Mouse (Mus musculus) spleen, adult 2 months (tissue): Measurements from ENCODE around the gene Neil1. TPM values are rescaled to one million over a fixed set of nuclear protein-coding genes. Genes with fewer than 3 reads are reported as not detected.
A peak's percentile ranks its signal among the peaks of the same experiment; 100 is the strongest.

Experiments used
- DNase-seq, 2 experiments: peaks; one replicate each; pipeline versions ENCODE4 v3.0.0 to v3.0.0-alpha.2; 2012 to 2021; ENCODE audit warnings: low spot score in 2 of 2, low read depth in 1 of 2
- H3K27ac ChIP-seq: fragments of 200-500 bp; 2 replicates; pipeline ENCODE4 v1.5.1; 2012; ENCODE audit warnings: low read length, inconsistent platforms; ENCODE audit not compliant: insufficient read depth
- H3K27me3 ChIP-seq: fragments of 200-500 bp; 2 replicates; pipeline ENCODE4 v1.6.1; 2012; ENCODE audit warnings: mild to moderate bottlenecking, moderate library complexity, low read length, inconsistent platforms; ENCODE audit not compliant: control insufficient read depth, insufficient read depth
- H3K36me3 ChIP-seq: fragments of 200-500 bp; 2 replicates; pipeline ENCODE4 v1.6.1; 2012; ENCODE audit warnings: mild to moderate bottlenecking, low read length, inconsistent platforms; ENCODE audit not compliant: control insufficient read depth, insufficient read depth
- H3K4me1 ChIP-seq: fragments of 200-500 bp; 2 replicates; pipeline ENCODE4 v1.6.1; 2011; ENCODE audit warnings: inconsistent platforms; ENCODE audit not compliant: control insufficient read depth, insufficient read depth, insufficient read length
- H3K4me3 ChIP-seq: fragments of 200-500 bp; 2 replicates; pipeline ENCODE4 v1.5.1; 2011; ENCODE audit warnings: mild to moderate bottlenecking, inconsistent platforms; ENCODE audit not compliant: insufficient read depth, insufficient read length; ENCODE audit errors: extremely low read depth
- CTCF ChIP-seq: fragments of 200-500 bp; IDR thresholded peaks from 2 replicates; pipeline ENCODE4 v1.5.1; 2011; ENCODE audit warnings: mild to moderate bottlenecking, inconsistent platforms; ENCODE audit not compliant: insufficient read depth, insufficient read length, insufficient replicate concordance; ENCODE audit errors: extremely low read depth
- POLR2A ChIP-seq: fragments of 200-500 bp; IDR thresholded peaks from 2 replicates; pipeline ENCODE4 v1.6.1; 2011; ENCODE audit warnings: low read depth, low read length, inconsistent platforms
- WGBS: fragments of 180-500 bp; shearing (Covaris S2); methylation state at CpG from one replicate; pipeline ENCODE4 v1.1.7; 2018; 5-methylcytosine and 5-hydroxymethylcytosine counted together
- polyA plus RNA-seq: library from polyadenylated mRNA; depleted of rRNA; stranded (reverse); fragments of >200 nt; gene quantifications from 2 replicates; pipeline ENCODE4 v1.2.3, GENCODE M21; 2012

Gene Neil1
- polyA plus RNA-seq, 1 experiment, result 11.5 TPM

DNA sequence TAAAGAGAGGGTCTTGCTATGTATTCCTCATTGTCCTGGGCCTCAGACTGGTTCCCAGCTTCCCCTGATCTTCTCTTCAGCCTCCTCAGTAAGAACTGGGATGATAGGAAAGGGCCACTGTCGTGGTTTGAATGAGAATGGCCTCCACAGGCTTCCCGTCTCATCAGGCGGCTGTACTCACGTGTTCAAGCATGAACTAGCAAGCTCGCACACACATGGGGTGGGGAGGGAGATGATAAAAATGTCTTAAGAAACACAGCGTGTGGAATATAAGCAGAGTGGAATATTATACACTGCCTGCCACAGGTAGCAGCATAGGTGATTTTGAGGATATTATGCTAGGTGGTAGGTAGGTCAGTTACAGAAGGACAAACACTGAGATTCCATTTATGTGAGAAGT is 916 bp upstream of the Neil1 start:
- DNase-seq, result no peak

DNA sequence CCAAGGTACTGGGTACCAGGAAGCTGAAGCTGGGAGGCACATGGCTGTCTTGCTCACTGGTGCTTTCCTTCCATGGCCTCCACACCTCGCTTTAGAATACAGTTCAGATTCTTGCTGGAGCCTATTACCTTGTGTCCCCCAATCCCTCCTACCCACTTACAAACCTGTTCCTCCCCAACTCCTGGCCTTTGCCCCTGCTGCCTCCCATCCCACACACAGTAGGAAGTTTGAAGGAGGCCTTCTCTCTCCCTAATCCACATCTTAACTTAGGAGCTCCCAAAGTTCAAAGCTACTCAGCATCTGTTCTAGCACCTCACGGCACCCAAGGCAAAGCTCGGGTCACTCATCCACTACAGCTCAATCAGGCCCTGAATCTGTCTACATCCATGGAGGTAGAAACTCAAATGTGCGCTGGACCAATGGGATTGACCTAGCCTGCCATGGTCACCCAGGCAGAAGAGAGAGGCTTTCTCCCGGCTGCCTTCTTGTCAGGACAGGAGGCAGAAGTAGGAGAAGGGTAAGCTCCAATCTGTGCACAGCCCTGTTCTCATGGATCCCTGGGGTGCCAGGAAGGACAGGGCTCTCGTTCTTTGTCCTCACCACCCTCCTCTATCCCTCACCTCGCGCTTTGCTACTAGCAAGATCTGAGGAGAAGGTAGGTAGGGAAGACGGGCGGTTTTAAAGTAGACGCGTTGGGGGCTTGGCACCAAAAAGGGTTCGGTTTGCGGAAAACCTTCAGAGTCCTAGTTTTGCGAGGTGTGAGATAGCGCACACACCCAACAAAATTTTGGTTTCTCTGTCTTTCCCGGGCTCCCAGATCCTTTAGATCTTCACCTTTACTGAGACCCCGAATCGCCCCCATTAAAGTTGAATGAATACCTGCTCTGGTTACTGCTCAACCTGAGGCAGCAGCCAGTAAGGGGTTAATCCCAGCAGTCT is 631 bp downstream of the Neil1 start:
- DNase-seq, result no peak
- TF ChIP-seq POLR2A (no peak), CTCF (no peak)
- peaks cover 13% of the 10 kb centered on the region for H3K4me1 ChIP-seq
- peak overlapping the region; percentile 55 for H3K4me3 ChIP-seq
- H3K36me3 ChIP-seq, result peaks cover 14% of the 10 kb centered on the region
- H3K27me3 ChIP-seq, result no peaks in the 10 kb centered on the region
- H3K27ac ChIP-seq, result peak overlapping the region; percentile 77
- 9% methylated on average over 19 of the region's 19 CpGs for WGBS

More for the DNA sequence above, 916 bp upstream of the Neil1 start:
- no peak overlapping the region for H3K4me3 ChIP-seq
- 58% methylated on average over 6 of the region's 6 CpGs for WGBS
- H3K36me3 ChIP-seq, result peaks cover 4% of the 10 kb centered on the region
- H3K4me1 ChIP-seq, result peaks cover 13% of the 10 kb centered on the region
- H3K27me3 ChIP-seq, result no peaks in the 10 kb centered on the region
- TF ChIP-seq POLR2A (no peak), CTCF (no peak)
- 0 out of 2 replicates have a peak overlapping the region, but pooled peaks have one; percentile 4 for H3K27ac ChIP-seq

DNA sequence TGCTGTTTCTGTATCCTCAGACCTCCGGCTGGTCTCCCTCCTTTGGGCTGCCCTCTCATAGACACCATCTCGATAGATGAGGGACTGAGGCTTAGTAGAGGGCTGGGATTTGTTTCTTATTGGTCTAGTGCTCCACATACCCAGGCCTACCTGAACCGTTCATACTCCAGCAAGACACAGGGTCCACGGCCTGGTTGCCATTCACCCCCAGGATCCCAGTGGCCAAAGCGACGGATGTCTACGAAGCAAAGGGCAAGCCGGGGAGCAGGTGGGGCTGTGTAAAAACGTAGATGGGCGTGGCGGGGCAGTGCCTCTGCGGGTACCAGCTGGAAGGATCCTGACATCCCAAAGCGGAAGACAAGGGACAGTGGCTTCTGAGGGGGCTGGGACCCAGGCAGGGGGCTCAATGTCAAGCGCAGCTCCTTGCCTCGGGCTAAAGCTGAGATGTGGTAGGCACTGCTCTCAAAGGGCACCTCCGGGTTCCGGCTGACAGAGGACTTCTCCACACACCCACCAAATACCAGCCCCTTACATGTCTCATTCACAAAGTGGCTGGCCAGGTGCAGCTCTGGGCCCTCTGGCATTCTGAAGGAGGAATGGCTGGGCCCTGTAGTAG is 1.5 kb downstream of the Neil1 start:
- no peaks in the 10 kb centered on the region for H3K27me3 ChIP-seq
- 93% methylated on average over 17 of the region's 17 CpGs for WGBS
- no peak overlapping the region for H3K4me3 ChIP-seq
- TF ChIP-seq POLR2A (no peak), CTCF (no peak)
- DNase-seq, result no peak
- H3K27ac ChIP-seq, result no peak overlapping the region
- H3K36me3 ChIP-seq, result peaks cover 19% of the 10 kb centered on the region
- peaks cover 13% of the 10 kb centered on the region for H3K4me1 ChIP-seq

GRCm38 (mm10) chr9:57144830-57145229 is 3.3 kb downstream of the Neil1 start:
- Histone ChIP-seq H3K4me1 (peaks cover 13% of the 10 kb centered on the region), H3K27me3 (no peaks in the 10 kb centered on the region), H3K27ac (no peak overlapping the region), H3K36me3 (peaks cover 28% of the 10 kb centered on the region), H3K4me3 (no peak overlapping the region)
- TF ChIP-seq CTCF, result no peak
- DNase-seq, result no peak
- WGBS, result 92% methylated on average over 8 of the region's 8 CpGs

DNA sequence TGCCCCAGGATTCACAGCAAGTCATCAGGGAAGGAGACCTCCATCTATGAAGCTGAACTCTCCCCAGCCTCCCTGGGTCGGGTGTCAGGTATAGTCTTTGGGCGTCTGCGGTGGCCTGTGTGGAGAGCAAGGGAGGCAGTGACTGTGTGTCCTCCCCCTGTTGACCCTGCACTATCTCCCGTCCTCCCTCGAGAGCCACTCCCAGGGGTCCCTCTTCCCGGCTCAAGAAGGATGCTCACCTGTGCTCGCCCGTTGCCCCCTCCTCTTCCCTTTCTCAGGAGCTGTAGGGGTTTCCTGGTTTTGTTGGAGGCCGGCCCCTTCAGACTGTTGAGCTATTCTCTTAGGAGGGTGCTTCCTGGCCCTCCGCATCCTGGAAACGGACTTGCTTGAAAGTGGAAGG is 4.9 kb downstream of the Neil1 start:
- Histone ChIP-seq H3K4me3 (no peak overlapping the region), H3K27ac (no peak overlapping the region), H3K36me3 (peaks cover 38% of the 10 kb centered on the region), H3K4me1 (peaks cover 7% of the 10 kb centered on the region), H3K27me3 (no peaks in the 10 kb centered on the region)
- DNase-seq, result no peak
- WGBS, result 94% methylated on average over 11 of the region's 11 CpGs
- TF ChIP-seq POLR2A (no peak), CTCF (no peak)

GRCm38 (mm10) chr9:57141417-57142353 is 6.4 kb downstream of the Neil1 start:
- H3K36me3 ChIP-seq, result peaks cover 46% of the 10 kb centered on the region
- no peak overlapping the region for H3K27ac ChIP-seq
- H3K27me3 ChIP-seq, result no peaks in the 10 kb centered on the region
- no peak for DNase-seq
- no peaks in the 10 kb centered on the region for H3K4me1 ChIP-seq
- H3K4me3 ChIP-seq, result no peak overlapping the region
- TF ChIP-seq POLR2A, result no peak
- TF ChIP-seq CTCF, result no peak
- 92% methylated on average over 17 of the region's 17 CpGs for WGBS
